Mouse (Mus musculus) WW6 (cell line): ENCODE results near the gene Xpnpep3.

Experiments used
- DNase-seq: peaks from one replicate; pipeline ENCODE4 v3.0.0-alpha.2; 2013; ENCODE audit warnings: low read depth, low spot score

The Xpnpep3 gene

GRCm38 (mm10) chr15:81399297-81399637 lies 671 bp upstream of the Xpnpep3 start:
- no peak for DNase-seq

GRCm38 (mm10) chr15:81405008-81405407 lies 5.1 kb downstream of the Xpnpep3 start:
- DNase-seq, result no peak

- no peak for DNase-seq
Measured at GRCm38 (mm10) chr15:81408199-81408598, 8.3 kb downstream of the Xpnpep3 start, which contains the start of gene Dnajb7. Gene Dnajb7 (minus strand): TSS chr15:81408299.

- DNase-seq, result peak; percentile 48
Measured at GRCm38 (mm10) chr15:81416763-81417310, 16.9 kb downstream of the Xpnpep3 start.

GRCm38 (mm10) chr15:81418065-81418464 lies 18.1 kb downstream of the Xpnpep3 start:
- DNase-seq, result no peak

GRCm38 (mm10) chr15:81421454-81421853 lies 21.5 kb downstream of the Xpnpep3 start:
- DNase-seq, result no peak

- no peak for DNase-seq
Measured at GRCm38 (mm10) chr15:81422156-81422681, 22.3 kb downstream of the Xpnpep3 start.

- no peak for DNase-seq
Measured at GRCm38 (mm10) chr15:81425311-81425710, 25.4 kb downstream of the Xpnpep3 start.

GRCm38 (mm10) chr15:81427947-81428346 lies 28.0 kb downstream of the Xpnpep3 start:
- no peak for DNase-seq

- DNase-seq, result no peak
Measured at GRCm38 (mm10) chr15:81431195-81431594, 31.3 kb downstream of the Xpnpep3 start.

GRCm38 (mm10) chr15:81438345-81438744 lies 38.4 kb downstream of the Xpnpep3 start:
- no peak for DNase-seq

GRCm38 (mm10) chr15:81439236-81439635 lies 39.3 kb downstream of the Xpnpep3 start:
- DNase-seq, result no peak

- no peak for DNase-seq
Measured at GRCm38 (mm10) chr15:81448463-81448862, 48.5 kb downstream of the Xpnpep3 start.

GRCm38 (mm10) chr15:81461523-81461922 lies 61.6 kb downstream of the Xpnpep3 start:
- no peak for DNase-seq

GRCm38 (mm10) chr15:81465016-81465660 lies 65.2 kb downstream of the Xpnpep3 start:
- DNase-seq, result no peak

GRCm38 (mm10) chr15:81465901-81466737 lies 66.2 kb downstream of the Xpnpep3 start, which contains the start of gene Rbx1:
Gene Rbx1 (plus strand): TSS chr15:81466296.
- DNase-seq, result peak; percentile 98

- no peak for DNase-seq
Measured at GRCm38 (mm10) chr15:81466738-81467113, 66.8 kb downstream of the Xpnpep3 start.

- DNase-seq, result no peak
Measured at GRCm38 (mm10) chr15:81470735-81471134, 70.8 kb downstream of the Xpnpep3 start.

- DNase-seq, result no peak
Measured at GRCm38 (mm10) chr15:81472256-81472655, 72.3 kb downstream of the Xpnpep3 start.

- DNase-seq, result no peak
Measured at GRCm38 (mm10) chr15:81475654-81476053, 75.7 kb downstream of the Xpnpep3 start.

GRCm38 (mm10) chr15:81476597-81476996 lies 76.7 kb downstream of the Xpnpep3 start:
- no peak for DNase-seq

GRCm38 (mm10) chr15:81479446-81480213 lies 79.7 kb downstream of the Xpnpep3 start:
- DNase-seq, result no peak
